Mouse (Mus musculus) kidney, postnatal 0 days (tissue): ENCODE measurements around the gene Kif1b. TPM values are rescaled to one million over a fixed set of nuclear protein-coding genes. Genes with fewer than 3 reads are reported as not detected.
A peak's percentile ranks its signal among the peaks of the same experiment; 100 is the strongest.

Experiments used
- ATAC-seq: fragments of 200-750 bp; cut with Nextera tagmentation; replicated peaks from 2 replicates; pipeline ENCODE4 v1.8.0; 2017; ENCODE audit warnings: low read depth, moderate number of reproducible peaks, moderate TSS enrichment, moderate library complexity; ENCODE audit not compliant: low FRiP score
- DNase-seq: peaks from one replicate; pipeline ENCODE4 v3.0.0-alpha.2; 2016; ENCODE audit warnings: low spot score
- H3K27ac ChIP-seq: fragments of 300-500 bp; sonication (generic); 2 replicates; pipeline ENCODE4 v1.5.1; 2014; ENCODE audit warnings: mild to moderate bottlenecking
- H3K27me3 ChIP-seq: fragments of 300-500 bp; sonication (generic); 2 replicates; pipeline ENCODE4 v1.6.1; 2014; ENCODE audit warnings: low read length, mixed read lengths; ENCODE audit not compliant: insufficient read depth
- H3K36me3 ChIP-seq: fragments of 300-500 bp; sonication (generic); 2 replicates; pipeline ENCODE4 v1.6.1; 2014; ENCODE audit warnings: low read length, mixed read lengths; ENCODE audit not compliant: insufficient read depth
- H3K4me1 ChIP-seq: fragments of 300-500 bp; sonication (generic); replicated peaks from 2 replicates; pipeline ENCODE4 v1.6.1; 2014; ENCODE audit warnings: antibody characterized with exemption, low read length, mixed read lengths; ENCODE audit not compliant: insufficient read depth
- H3K4me2 ChIP-seq: fragments of 300-500 bp; sonication (generic); 2 replicates; pipeline ENCODE4 v1.6.1; 2014; ENCODE audit warnings: mild to moderate bottlenecking, low read length, moderate library complexity, mixed read lengths
- H3K4me3 ChIP-seq: fragments of 300-500 bp; sonication (generic); replicated peaks from 2 replicates; pipeline ENCODE4 v1.5.1; 2014; ENCODE audit warnings: low read depth, low read length
- H3K9ac ChIP-seq: fragments of 300-500 bp; sonication (generic); 2 replicates; pipeline ENCODE4 v1.6.1; 2014; ENCODE audit warnings: low read depth, low read length
- H3K9me3 ChIP-seq: fragments of 300-500 bp; sonication (generic); replicated peaks from 2 replicates; pipeline ENCODE4 v1.6.1; 2016; ENCODE audit warnings: low read length, inconsistent platforms, mixed read lengths
- CTCF ChIP-seq: IDR thresholded peaks from 2 replicates; pipeline ENCODE4 v1.5.1; 2016; ENCODE audit warnings: antibody characterized with exemption, low read depth, mild to moderate bottlenecking, moderate library complexity
- WGBS: fragments of 180-500 bp; shearing (Covaris S2); extraction: QIAGEN DNeasy Blood & Tissue Kit; methylation state at CpG from one replicate; pipeline ENCODE4 v1.1.7; 2014; 5-methylcytosine and 5-hydroxymethylcytosine counted together
- polyA plus RNA-seq: library from polyadenylated mRNA; unstranded; fragments of >200 nt; fragmentation: Nextera tagmentation; extraction: Ambion mirVana; gene quantifications from 2 replicates; pipeline ENCODE4 v1.2.1, GENCODE M21; 2015

Kif1b gene
- polyA plus RNA-seq, 1 experiment from 2014 or later: 19.9 TPM

- Histone ChIP-seq H3K27ac (no peak overlapping the region), H3K4me1 (no peaks in the 10 kb centered on the region), H3K4me2 (no peak overlapping the region), H3K9me3 (no peaks in the 10 kb centered on the region), H3K36me3 (peaks cover 29% of the 10 kb centered on the region), H3K9ac (no peak overlapping the region), H3K27me3 (no peaks in the 10 kb centered on the region), H3K4me3 (no peak overlapping the region)
- DNase-seq (no peak), ATAC-seq (no peak)
- WGBS: 57% methylated on average over 9 of the region's 9 CpGs
- no peak for TF ChIP-seq CTCF
These were observed 158.3 kb downstream of the Kif1b start for GRCm38 (mm10) chr4:149149196-149149595.

- no peaks in the 10 kb centered on the region for H3K4me1 ChIP-seq
- peaks cover 18% of the 10 kb centered on the region for H3K36me3 ChIP-seq
- H3K9me3 ChIP-seq: no peaks in the 10 kb centered on the region
- no peak overlapping the region for H3K9ac ChIP-seq
- no peak overlapping the region for H3K4me2 ChIP-seq
- no peak overlapping the region for H3K4me3 ChIP-seq
- 66% methylated on average over 4 of the region's 4 CpGs for WGBS
- no peak overlapping the region for H3K27ac ChIP-seq
- ATAC-seq (no peak), DNase-seq (no peak)
- H3K27me3 ChIP-seq: no peaks in the 10 kb centered on the region
- no peak for TF ChIP-seq CTCF
These were observed 159.4 kb downstream of the Kif1b start for GRCm38 (mm10) chr4:149148084-149148483.

GRCm38 (mm10) chr4:149147528-149147927 lies 160.0 kb downstream of the Kif1b start:
- H3K4me2 ChIP-seq: no peak overlapping the region
- no peak overlapping the region for H3K4me3 ChIP-seq
- peaks cover 12% of the 10 kb centered on the region; the same call in 1 of the 2 replicates for H3K36me3 ChIP-seq
- no peaks in the 10 kb centered on the region for H3K4me1 ChIP-seq
- no peak overlapping the region for H3K27ac ChIP-seq
- 74% methylated on average over 7 of the region's 7 CpGs for WGBS
- H3K9me3 ChIP-seq: no peaks in the 10 kb centered on the region
- no peak overlapping the region for H3K9ac ChIP-seq
- DNase-seq (no peak), ATAC-seq (no peak)
- H3K27me3 ChIP-seq: no peaks in the 10 kb centered on the region
- no peak for TF ChIP-seq CTCF

- H3K4me2 ChIP-seq: no peak overlapping the region
- DNase-seq (no peak), ATAC-seq (no peak)
- H3K4me3 ChIP-seq: no peak overlapping the region
- no peak for TF ChIP-seq CTCF
- no peaks in the 10 kb centered on the region for H3K4me1 ChIP-seq
- H3K36me3 ChIP-seq: peaks cover 4% of the 10 kb centered on the region; the same call in 1 of the 2 replicates
- no peaks in the 10 kb centered on the region for H3K27me3 ChIP-seq
- no peak overlapping the region for H3K9ac ChIP-seq
- 79% methylated on average over 4 of the region's 4 CpGs for WGBS
- H3K27ac ChIP-seq: no peak overlapping the region
- no peaks in the 10 kb centered on the region for H3K9me3 ChIP-seq
These were observed 162.3 kb downstream of the Kif1b start for GRCm38 (mm10) chr4:149145151-149145550.

GRCm38 (mm10) chr4:149144459-149144858 lies 163.0 kb downstream of the Kif1b start:
- DNase-seq (peak; percentile 95), ATAC-seq (peak; percentile 72; the same call in 1 of the 2 replicates)
- peak; percentile 99 for TF ChIP-seq CTCF
- no peak overlapping the region for H3K4me3 ChIP-seq
- WGBS: 3% methylated on average over 3 of the region's 3 CpGs
- H3K9me3 ChIP-seq: no peaks in the 10 kb centered on the region
- no peaks in the 10 kb centered on the region for H3K27me3 ChIP-seq
- no peak overlapping the region for H3K4me2 ChIP-seq
- H3K27ac ChIP-seq: no peak overlapping the region
- H3K4me1 ChIP-seq: no peaks in the 10 kb centered on the region
- H3K9ac ChIP-seq: no peak overlapping the region
- no peaks in the 10 kb centered on the region; the same call in 1 of the 2 replicates for H3K36me3 ChIP-seq

- Histone ChIP-seq H3K4me3 (no peak overlapping the region), H3K9ac (no peak overlapping the region), H3K9me3 (no peaks in the 10 kb centered on the region), H3K27me3 (no peaks in the 10 kb centered on the region), H3K36me3 (no peaks in the 10 kb centered on the region), H3K27ac (no peak overlapping the region), H3K4me1 (no peaks in the 10 kb centered on the region), H3K4me2 (no peak overlapping the region)
- DNase-seq (no peak), ATAC-seq (no peak)
- 35% methylated on average over 4 of the region's 4 CpGs for whole genome bisulfite sequencing
- no peak for TF ChIP-seq CTCF
These were observed 163.9 kb downstream of the Kif1b start for GRCm38 (mm10) chr4:149143594-149143993.

- Histone ChIP-seq H3K9ac (no peak overlapping the region), H3K4me3 (no peak overlapping the region), H3K36me3 (no peaks in the 10 kb centered on the region), H3K27ac (no peak overlapping the region), H3K4me2 (no peak overlapping the region), H3K9me3 (no peaks in the 10 kb centered on the region), H3K27me3 (no peaks in the 10 kb centered on the region), H3K4me1 (no peaks in the 10 kb centered on the region)
- ATAC-seq (no peak), DNase-seq (no peak)
- no peak for TF ChIP-seq CTCF
- WGBS: 70% methylated on average over 8 of the region's 8 CpGs
These were observed 169.0 kb downstream of the Kif1b start for GRCm38 (mm10) chr4:149138515-149138914.
